Comparison of ENCODE assay signal across 12 mouse cellular contexts in the genomic region with DNA sequence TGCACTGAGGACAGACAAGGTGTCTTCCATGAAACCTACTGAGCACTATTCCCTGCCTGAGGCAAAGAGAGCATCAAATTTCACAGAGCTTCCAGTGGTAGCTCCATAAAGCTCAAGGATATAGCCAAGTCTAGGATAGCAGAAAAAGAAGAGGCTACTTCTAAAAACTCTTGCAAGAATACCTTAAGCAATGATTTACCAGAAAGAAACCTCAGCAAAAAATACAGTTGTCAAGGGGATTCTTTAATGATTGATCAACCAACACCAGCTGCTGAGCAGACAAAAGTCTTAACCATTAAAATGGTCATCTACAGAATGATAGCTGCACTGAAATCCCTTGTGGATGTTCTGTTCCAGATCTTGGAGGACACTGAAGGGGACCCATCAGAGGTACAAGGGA. TPM values are rescaled to one million over a fixed set of nuclear protein-coding genes. Genes with fewer than 3 reads are reported as not detected.
"Had no signal": no experiment of that assay in that cellular context is flagged by ENCODE, and none has a peak within 500 bp of the region (broad histone marks: within the 10 kb centered on the region; RNA-seq: fewer than 3 reads in every experiment).

No protein-coding gene starts in this region.

RNA-seq across cellular contexts. Expression of a gene that starts 53.3 kb away (rescaled TPM):
- polyA plus RNA-seq: neural tube, embryonic 13.5 days; neural tube, embryonic 14.5 days; neural tube, embryonic 15.5 days; small intestine, adult 2 months; spleen, adult 2 months; stomach, embryonic 14.5 days; stomach, embryonic 15.5 days; stomach, embryonic 16.5 days; stomach, postnatal 0 days; thymus, adult 2 months; thymus, postnatal 0 days; urinary bladder, adult 2 months had no signal
